14 mouse cellular contexts compared by ENCODE assay signal in genomic region chr6:6183601-6184000, GRCm38 (mm10). TPM values are rescaled to one million over a fixed set of nuclear protein-coding genes. Genes with fewer than 3 reads are reported as not detected.
A peak's percentile ranks its signal among the peaks of the same experiment; 100 is the strongest.
DNase-seq lines count a peak whose midpoint lies in the region; ATAC-seq and TF ChIP-seq lines count a peak whose summit lies in the region.
"Had no signal": no experiment of that assay in that cellular context is flagged by ENCODE, and none has a peak within 500 bp of the region (broad histone marks: within the 10 kb centered on the region; RNA-seq: fewer than 3 reads in every experiment).

No protein-coding gene starts in this region.

- WGBS in heart, postnatal 0 days = 9% methylated on average over 8 of the region's 8 CpGs
- 80% methylated on average over 8 of the region's 8 CpGs for WGBS in forebrain, embryonic 11.5 days

- H3K4me1 ChIP-seq in testis, adult 2 months (ENCODE audit: control insufficient read depth, insufficient read depth, low read length) = no peaks in the 10 kb centered on the region; the same call in 1 of the 2 replicates
- H3K4me1 ChIP-seq in heart, postnatal 0 days (ENCODE audit: control insufficient read depth, insufficient read depth) = no peaks in the 10 kb centered on the region
- H3K4me1 ChIP-seq in forebrain, embryonic 11.5 days (replicated peaks; ENCODE audit: control insufficient read depth, insufficient read depth, low read length) = no peaks in the 10 kb centered on the region

- no peak overlapping the region for H3K9ac ChIP-seq in heart, postnatal 0 days (replicated peaks; ENCODE audit: low read depth, low read length)
- H3K9ac ChIP-seq in forebrain, embryonic 11.5 days (ENCODE audit: low read length) = no peak overlapping the region
- H3K9ac ChIP-seq: liver, embryonic 15.5 days had no signal

- TF ChIP-seq EP300 in heart, postnatal 0 days (IDR thresholded peaks at IDR 0.05; ENCODE audit: low read depth) = peak; percentile 69; the same call in 1 of the 2 replicates

- no peak for TF ChIP-seq CTCF in testis, adult 2 months (IDR thresholded peaks at IDR 0.05; ENCODE audit: control insufficient read depth, insufficient read depth, insufficient replicate concordance, low read depth, low read length)
- peak; percentile 50 for TF ChIP-seq CTCF in heart, postnatal 0 days (IDR thresholded peaks at IDR 0.05; ENCODE audit: low read depth)

- no peaks in the 10 kb centered on the region for H3K27me3 ChIP-seq in testis, adult 2 months (ENCODE audit: control insufficient read depth, insufficient read depth, low read length)
- H3K27me3 ChIP-seq in heart, postnatal 0 days (ENCODE audit: control insufficient read depth, insufficient read depth, low read length) = no peaks in the 10 kb centered on the region
- H3K27me3 ChIP-seq in forebrain, embryonic 11.5 days (ENCODE audit: control insufficient read depth, insufficient read depth, low read length) = no peaks in the 10 kb centered on the region
- H3K27me3 ChIP-seq: liver, embryonic 15.5 days; Patski had no signal

- no peaks in the 10 kb centered on the region for H3K36me3 ChIP-seq in testis, adult 2 months (ENCODE audit: control insufficient read depth, insufficient read depth, low read length)
- H3K36me3 ChIP-seq in heart, postnatal 0 days (replicated peaks; ENCODE audit: control insufficient read depth, insufficient read depth, low read length) = 0 out of 2 replicates have a peak, but pooled peaks cover 3% of the 10 kb centered on the region
- H3K36me3 ChIP-seq in forebrain, embryonic 11.5 days (ENCODE audit: control insufficient read depth, insufficient read depth, low read length) = no peaks in the 10 kb centered on the region

- H3K4me2 ChIP-seq in heart, postnatal 0 days (ENCODE audit: low read depth, low read length) = peak overlapping the region; percentile 47
- no peak overlapping the region for H3K4me2 ChIP-seq in forebrain, embryonic 11.5 days (ENCODE audit: low read depth, low read length, severe bottlenecking)
- H3K4me2 ChIP-seq: liver, embryonic 15.5 days had no signal

- no peak overlapping the region for H3K4me3 ChIP-seq in testis, adult 2 months (ENCODE audit: control insufficient read depth, low read depth, low read length)
- H3K4me3 ChIP-seq in heart, postnatal 0 days (ENCODE audit: low read depth, low read length) = 0 out of 2 replicates have a peak overlapping the region, but pooled peaks have one; percentile 4
- no peak overlapping the region for H3K4me3 ChIP-seq in forebrain, embryonic 11.5 days (ENCODE audit: low read depth, low read length)
- H3K4me3 ChIP-seq: forebrain, embryonic 10.5 days; liver, embryonic 15.5 days had no signal

- DNase-seq in kidney, adult 18-20 months = peak; percentile 36
- DNase-seq in kidney, adult 8-10 months = no peak
- no peak for DNase-seq in testis, postnatal 14 days (ENCODE audit: low spot score)
- DNase-seq in heart, postnatal 0 days (ENCODE audit: low spot score) = peak; percentile 56
- DNase-seq in thymus, postnatal 25 days = no peak
- DNase-seq in forebrain, embryonic 11.5 days (ENCODE audit: low spot score) = no peak
- no peak for DNase-seq in thymus, postnatal 4 days
- DNase-seq: B cell, adult 2 months; embryo, embryonic 11 days; gastrocnemius, postnatal 14 days had no signal

- no peak for TF ChIP-seq POLR2A in testis, adult 2 months (IDR thresholded peaks at IDR 0.05; ENCODE audit: control insufficient read depth, low read depth, low read length)

- no peaks in the 10 kb centered on the region for H3K9me3 ChIP-seq in heart, postnatal 0 days (replicated peaks; ENCODE audit: control insufficient read depth, low read length)
- no peaks in the 10 kb centered on the region for H3K9me3 ChIP-seq in forebrain, embryonic 11.5 days (ENCODE audit: control insufficient read depth, low read length)
- H3K9me3 ChIP-seq: forebrain, embryonic 10.5 days; liver, embryonic 15.5 days had no signal

- peak; percentile 21 for ATAC-seq in heart, postnatal 0 days (ENCODE audit: insufficient read depth, low read depth)
- no peak for ATAC-seq in forebrain, embryonic 11.5 days (replicated peaks; ENCODE audit: low FRiP score)
- ATAC-seq: Patski had no signal

- H3K27ac ChIP-seq in testis, adult 2 months (ENCODE audit: control insufficient read depth, insufficient read depth, low read depth, low read length) = peak overlapping the region; percentile 28; the same call in 1 of the 2 replicates
- peak overlapping the region; percentile 89 for H3K27ac ChIP-seq in heart, postnatal 0 days (ENCODE audit: low read depth)
- H3K27ac ChIP-seq in forebrain, embryonic 11.5 days (ENCODE audit: low read depth, low read length) = no peak overlapping the region
- H3K27ac ChIP-seq: forebrain, embryonic 10.5 days; liver, embryonic 15.5 days had no signal

RNA-seq across cellular contexts. Expression of gene Slc25a13, which starts 33.4 kb away (rescaled TPM):
- 1.4 and 1.9 TPM in 2 replicates for polyA plus RNA-seq in testis, adult 2 months (2012; rRNA removed)
- 79.7 and 83.1 TPM in 2 replicates for total RNA-seq in heart, postnatal 0 days (2014; rRNA removed; ENCODE audit: low replicate concordance)
- 54.1 and 59.6 TPM in 2 replicates for polyA plus RNA-seq in heart, postnatal 0 days (2015; fragmentation: Nextera tagmentation; extraction: Ambion mirVana)
- 40.8 and 41.1 TPM in 2 replicates for polyA plus RNA-seq in forebrain, embryonic 11.5 days (2014; fragmentation: Nextera tagmentation; extraction: Ambion mirVana)

Comparison
In these comparisons a context has a peak if more than half of its experiments do, and no peak if none do; other contexts are left out.
1. DNase-seq: peak in kidney, adult 18-20 months (single experiment) and heart, postnatal 0 days (single experiment); none in kidney, adult 8-10 months (0 of 2), testis, postnatal 14 days (single experiment), thymus, postnatal 25 days (single experiment), forebrain, embryonic 11.5 days (single experiment) and thymus, postnatal 4 days (single experiment).
2. RNA of gene Slc25a13, which starts 33.4 kb away (polyA plus RNA-seq): 54.1 to 59.6 TPM in heart, postnatal 0 days and 40.8 to 41.1 TPM in forebrain, embryonic 11.5 days; 1.4 to 1.9 TPM in testis, adult 2 months; every median in the first group is over 10 times any median in the second.